Mouse (Mus musculus) spleen, adult 2 months (tissue): ENCODE data around the gene Hoxa4. TPM values are rescaled to one million over a fixed set of nuclear protein-coding genes. Genes with fewer than 3 reads are reported as not detected.

Experiments used
- DNase-seq, 2 experiments: peaks; one replicate each; pipeline versions ENCODE4 v3.0.0 to v3.0.0-alpha.2; 2012 to 2021; ENCODE audit warnings: low spot score in 2 of 2, low read depth in 1 of 2
- H3K27ac ChIP-seq: fragments of 200-500 bp; 2 replicates; pipeline ENCODE4 v1.5.1; 2012; ENCODE audit warnings: low read length, inconsistent platforms; ENCODE audit not compliant: insufficient read depth
- H3K27me3 ChIP-seq: fragments of 200-500 bp; 2 replicates; pipeline ENCODE4 v1.6.1; 2012; ENCODE audit warnings: mild to moderate bottlenecking, moderate library complexity, low read length, inconsistent platforms; ENCODE audit not compliant: control insufficient read depth, insufficient read depth
- H3K36me3 ChIP-seq: fragments of 200-500 bp; 2 replicates; pipeline ENCODE4 v1.6.1; 2012; ENCODE audit warnings: mild to moderate bottlenecking, low read length, inconsistent platforms; ENCODE audit not compliant: control insufficient read depth, insufficient read depth
- H3K4me1 ChIP-seq: fragments of 200-500 bp; 2 replicates; pipeline ENCODE4 v1.6.1; 2011; ENCODE audit warnings: inconsistent platforms; ENCODE audit not compliant: control insufficient read depth, insufficient read depth, insufficient read length
- H3K4me3 ChIP-seq: fragments of 200-500 bp; 2 replicates; pipeline ENCODE4 v1.5.1; 2011; ENCODE audit warnings: mild to moderate bottlenecking, inconsistent platforms; ENCODE audit not compliant: insufficient read depth, insufficient read length; ENCODE audit errors: extremely low read depth
- CTCF ChIP-seq: fragments of 200-500 bp; IDR thresholded peaks from 2 replicates; pipeline ENCODE4 v1.5.1; 2011; ENCODE audit warnings: mild to moderate bottlenecking, inconsistent platforms; ENCODE audit not compliant: insufficient read depth, insufficient read length, insufficient replicate concordance; ENCODE audit errors: extremely low read depth
- POLR2A ChIP-seq: fragments of 200-500 bp; IDR thresholded peaks from 2 replicates; pipeline ENCODE4 v1.6.1; 2011; ENCODE audit warnings: low read depth, low read length, inconsistent platforms
- WGBS: fragments of 180-500 bp; shearing (Covaris S2); methylation state at CpG from one replicate; pipeline ENCODE4 v1.1.7; 2018; 5-methylcytosine and 5-hydroxymethylcytosine counted together
- polyA plus RNA-seq: library from polyadenylated mRNA; depleted of rRNA; stranded (reverse); fragments of >200 nt; gene quantifications from 2 replicates; pipeline ENCODE4 v1.2.3, GENCODE M21; 2012

Hoxa4 gene
- polyA plus RNA-seq, 1 experiment: 0.68 TPM

- H3K27ac ChIP-seq: no peak overlapping the region
- no peak for DNase-seq
- H3K4me1 ChIP-seq: peaks cover 7% of the 10 kb centered on the region
- no peaks in the 10 kb centered on the region for H3K36me3 ChIP-seq
- TF ChIP-seq POLR2A: no peak
- TF ChIP-seq CTCF: no peak
- 35% methylated on average over 13 of the region's 13 CpGs for WGBS
- H3K4me3 ChIP-seq: no peak overlapping the region
- peaks cover 57% of the 10 kb centered on the region for H3K27me3 ChIP-seq
Measured at GRCm38 (mm10) chr6:52222729-52223128, 31.2 kb upstream of the Hoxa4 start.

- TF ChIP-seq POLR2A (no peak), CTCF (no peak)
- DNase-seq: no peak
- no peak overlapping the region for H3K27ac ChIP-seq
- H3K27me3 ChIP-seq: peaks cover 62% of the 10 kb centered on the region
- H3K4me1 ChIP-seq: peaks cover 12% of the 10 kb centered on the region
- H3K36me3 ChIP-seq: no peaks in the 10 kb centered on the region
- WGBS: 14% methylated on average over 21 of the region's 21 CpGs
- no peak overlapping the region for H3K4me3 ChIP-seq
Measured at GRCm38 (mm10) chr6:52221993-52222685, 30.6 kb upstream of the Hoxa4 start.

GRCm38 (mm10) chr6:52221337-52221992, 29.9 kb upstream of the Hoxa4 start, which contains the start of gene Hoxa7:
Hoxa7 (minus strand) TSS chr6:52221854.
- Histone ChIP-seq H3K27me3 (peaks cover 60% of the 10 kb centered on the region), H3K4me1 (peaks cover 16% of the 10 kb centered on the region)

GRCm38 (mm10) chr6:52220865-52221310, 29.3 kb upstream of the Hoxa4 start:
- no peaks in the 10 kb centered on the region for H3K36me3 ChIP-seq
- no peak overlapping the region for H3K27ac ChIP-seq
- 0 out of 2 replicates have a peak overlapping the region, but pooled peaks have one; percentile 73 for H3K4me3 ChIP-seq
- H3K4me1 ChIP-seq: peaks cover 15% of the 10 kb centered on the region
- TF ChIP-seq CTCF: no peak
- no peak for TF ChIP-seq POLR2A
- DNase-seq: no peak
- WGBS: 9% methylated on average over 12 of the region's 12 CpGs
- H3K27me3 ChIP-seq: peaks cover 62% of the 10 kb centered on the region

More at GRCm38 (mm10) chr6:52221337-52221992, 29.9 kb upstream of the Hoxa4 start, which contains the start of gene Hoxa7:
- peak in 1 of 2 experiments; percentile 60 for DNase-seq
- TF ChIP-seq CTCF: peak; percentile 94
- TF ChIP-seq POLR2A: no peak
- 1% methylated on average over 46 of the region's 46 CpGs for WGBS
- peak within 1 kb of the TSS; percentile 73 for H3K4me3 ChIP-seq
- no peaks in the 10 kb centered on the region for H3K36me3 ChIP-seq
- no peak within 1 kb of the TSS for H3K27ac ChIP-seq

- peaks cover 12% of the 10 kb centered on the region for H3K4me1 ChIP-seq
- no peaks in the 10 kb centered on the region for H3K36me3 ChIP-seq
- no peak overlapping the region for H3K27ac ChIP-seq
- 29% methylated on average over 32 of the region's 32 CpGs for WGBS
- H3K4me3 ChIP-seq: no peak overlapping the region
- DNase-seq: no peak
- peaks cover 58% of the 10 kb centered on the region for H3K27me3 ChIP-seq
- TF ChIP-seq CTCF: no peak
- no peak for TF ChIP-seq POLR2A
Measured at GRCm38 (mm10) chr6:52220003-52220864, 28.7 kb upstream of the Hoxa4 start.

- H3K4me3 ChIP-seq: no peak overlapping the region
- peaks cover 12% of the 10 kb centered on the region for H3K4me1 ChIP-seq
- 65% methylated on average over 9 of the region's 9 CpGs for WGBS
- no peak for TF ChIP-seq CTCF
- TF ChIP-seq POLR2A: no peak
- no peaks in the 10 kb centered on the region for H3K36me3 ChIP-seq
- no peak overlapping the region for H3K27ac ChIP-seq
- DNase-seq: no peak
- peaks cover 54% of the 10 kb centered on the region for H3K27me3 ChIP-seq
Measured at GRCm38 (mm10) chr6:52219234-52219942, 27.8 kb upstream of the Hoxa4 start.
